In genomic region chr13:36088168-36088567, GRCm38 (mm10) we compare ENCODE assay signal across 23 mouse cellular contexts. TPM values are rescaled to one million over a fixed set of nuclear protein-coding genes. Genes with fewer than 3 reads are reported as not detected.
A peak's percentile ranks its signal among the peaks of the same experiment; 100 is the strongest.
DNase-seq lines count a peak whose midpoint lies in the region; ATAC-seq and TF ChIP-seq lines count a peak whose summit lies in the region.
"Had no signal": no experiment of that assay in that cellular context is flagged by ENCODE, and none has a peak within 500 bp of the region (broad histone marks: within the 10 kb centered on the region; RNA-seq: fewer than 3 reads in every experiment).

No protein-coding gene starts in this region.

- in situ Hi-C loops in CH12.LX (cut with MboI; ENCODE audit: low pct_ligation_motif_present, low pct_unique_long_range_greater_than_20kb, low sequenced_read_pairs) = no loop called here

- 0 out of 2 replicates have a peak overlapping the region, but pooled peaks have one; percentile 8 for H3K4me2 ChIP-seq in CH12.LX (ENCODE audit: insufficient read depth, low read depth, poor library complexity, severe bottlenecking)
- H3K4me2 ChIP-seq in hindbrain, embryonic 12.5 days (replicated peaks) = no peak overlapping the region
- H3K4me2 ChIP-seq: embryonic facial prominence, embryonic 15.5 days; heart, embryonic 11.5 days; hindbrain, embryonic 15.5 days; limb, embryonic 15.5 days; midbrain, embryonic 13.5 days; stomach, embryonic 15.5 days had no signal

- no peak overlapping the region for H3K9ac ChIP-seq in CH12.LX (ENCODE audit: insufficient read depth, low read depth)
- no peak overlapping the region for H3K9ac ChIP-seq in hindbrain, embryonic 12.5 days
- H3K9ac ChIP-seq: embryonic facial prominence, embryonic 15.5 days; hindbrain, embryonic 15.5 days; limb, embryonic 15.5 days; midbrain, embryonic 13.5 days; stomach, embryonic 15.5 days had no signal

- no peak for TF ChIP-seq RAD21 in CH12.LX (IDR thresholded peaks at IDR 0.05; ENCODE audit: low read depth, low read length)

- WGBS in hindbrain, embryonic 12.5 days = 85% methylated on average over 4 of the region's 4 CpGs

- no peaks in the 10 kb centered on the region for H3K9me3 ChIP-seq in CH12.LX (replicated peaks; ENCODE audit: low read length)
- H3K9me3 ChIP-seq in hindbrain, embryonic 12.5 days (replicated peaks) = no peaks in the 10 kb centered on the region
- H3K9me3 ChIP-seq: embryonic facial prominence, embryonic 15.5 days; forebrain, embryonic 10.5 days; hindbrain, embryonic 15.5 days; limb, embryonic 15.5 days; midbrain, embryonic 13.5 days; stomach, embryonic 15.5 days had no signal

- no peaks in the 10 kb centered on the region for H3K27me3 ChIP-seq in CH12.LX (replicated peaks)
- no peaks in the 10 kb centered on the region for H3K27me3 ChIP-seq in splenic B cell, adult 2 months (ENCODE audit: control insufficient read depth, insufficient read depth, low read length, poor library complexity, severe bottlenecking)
- no peaks in the 10 kb centered on the region for H3K27me3 ChIP-seq in hindbrain, embryonic 12.5 days
- H3K27me3 ChIP-seq: embryonic facial prominence, embryonic 15.5 days; hindbrain, embryonic 15.5 days; limb, embryonic 15.5 days; midbrain, embryonic 13.5 days; Patski; stomach, embryonic 15.5 days had no signal

- peaks cover 13 to 60% of the 10 kb centered on the region in 2 experiments for H3K36me3 ChIP-seq in CH12.LX (replicated peaks in 1 of 2; ENCODE audit: control insufficient read depth in 1 of 2, insufficient read depth in 1 of 2, low read length in 1 of 2)
- H3K36me3 ChIP-seq in splenic B cell, adult 2 months (ENCODE audit: control insufficient read depth, insufficient read depth, low read length, poor library complexity, severe bottlenecking) = peaks cover 2% of the 10 kb centered on the region; the same call in 1 of the 2 replicates
- H3K36me3 ChIP-seq in hindbrain, embryonic 12.5 days = 0 out of 2 replicates have a peak, but pooled peaks cover 3% of the 10 kb centered on the region
- H3K36me3 ChIP-seq: embryonic facial prominence, embryonic 15.5 days; stomach, embryonic 15.5 days had no signal

- no peak for TF ChIP-seq POLR2A in CH12.LX (IDR thresholded peaks at IDR 0.05; ENCODE audit: low read depth, low read length)

- DNase-seq in lung, postnatal 36 days = peak; percentile 52
- DNase-seq in lung, postnatal 10 days = no peak
- DNase-seq in CH12.LX (ENCODE audit: extremely low read depth) = peak; percentile 72
- DNase-seq in induced T-regulatory cell, adult 2 months (ENCODE audit: low read depth) = peak; percentile 35
- DNase-seq in splenic B cell, adult 2 months (ENCODE audit: low read depth, low spot score) = peak; percentile 29
- DNase-seq in ovary, postnatal 10 days (ENCODE audit: low spot score) = no peak
- DNase-seq: adrenal gland, postnatal 36 days; cerebellum, adult 8-10 months; gastrocnemius, postnatal 14 days; heart, postnatal 14 days; kidney, postnatal 4 days; retina, postnatal 1 day; right cerebral cortex, postnatal 4 days had no signal

- H3K79me2 ChIP-seq in CH12.LX (replicated peaks; ENCODE audit: control insufficient read depth, extremely low read depth, insufficient read depth, poor library complexity, severe bottlenecking) = no peaks in the 10 kb centered on the region

- H3K27ac ChIP-seq in CH12.LX (ENCODE audit: insufficient read depth, low read depth) = no peak overlapping the region
- H3K27ac ChIP-seq in hindbrain, embryonic 12.5 days = no peak overlapping the region
- H3K27ac ChIP-seq: embryonic facial prominence, embryonic 15.5 days; forebrain, embryonic 10.5 days; hindbrain, embryonic 15.5 days; limb, embryonic 15.5 days; midbrain, embryonic 13.5 days; stomach, embryonic 15.5 days had no signal

- TF ChIP-seq EP300 in CH12.LX (IDR thresholded peaks at IDR 0.05; ENCODE audit: low read length) = peak; percentile 67

- no peak overlapping the region for H3K4me3 ChIP-seq in CH12.LX (replicated peaks in 1 of 3; ENCODE audit: low read depth in 2 of 3, low read length in 2 of 3, poor library complexity in 1 of 3)
- H3K4me3 ChIP-seq in hindbrain, embryonic 12.5 days = no peak overlapping the region
- H3K4me3 ChIP-seq: embryonic facial prominence, embryonic 15.5 days; forebrain, embryonic 10.5 days; hindbrain, embryonic 15.5 days; limb, embryonic 15.5 days; midbrain, embryonic 13.5 days; myocyte; stomach, embryonic 15.5 days had no signal

- dilution Hi-C loops in CH12.LX (cut with MboI; ENCODE audit: extremely low pct_ligation_motif_present, extremely low pct_unique_long_range_greater_than_20kb, low sequenced_read_pairs) = no loop called here

- peaks cover 5 to 40% of the 10 kb centered on the region in 2 experiments; a peak in 3 of 4 replicates for H3K4me1 ChIP-seq in CH12.LX (ENCODE audit: control insufficient read depth in 1 of 2, insufficient read depth in 2 of 2)
- H3K4me1 ChIP-seq in hindbrain, embryonic 12.5 days = no peaks in the 10 kb centered on the region
- H3K4me1 ChIP-seq: embryonic facial prominence, embryonic 15.5 days; forebrain, embryonic 10.5 days; hindbrain, embryonic 15.5 days; midbrain, embryonic 13.5 days; stomach, embryonic 15.5 days had no signal

- no peak for TF ChIP-seq CTCF in CH12.LX (conservative IDR thresholded peaks at IDR 0.05 in 1 of 2, IDR thresholded peaks at IDR 0.05 in 1 of 2; ENCODE audit: low read depth in 2 of 2, low read length in 2 of 2)

- no peak for ATAC-seq in hindbrain, embryonic 12.5 days (ENCODE audit: low FRiP score)
- ATAC-seq: midbrain, embryonic 13.5 days; Patski had no signal

TF ChIP-seq in CH12.LX, 34 proteins besides CTCF, POLR2A, EP300 and RAD21:
- TF ChIP-seq JUND (conservative IDR thresholded peaks at IDR 0.05; ENCODE audit: low read depth, low read length) (no peak), CHD2 (IDR thresholded peaks at IDR 0.05; ENCODE audit: low read length) (no peak), MYC (IDR thresholded peaks at IDR 0.05; ENCODE audit: low read depth, low read length) (no peak), CHD1 (IDR thresholded peaks at IDR 0.05; ENCODE audit: low read depth, low read length) (0 out of 2 replicates have a peak, but pooled peaks have one; percentile 30), SIN3A (IDR thresholded peaks at IDR 0.05; ENCODE audit: low read length) (0 out of 2 replicates have a peak, but pooled peaks have one; percentile 17), BHLHE40 (IDR thresholded peaks at IDR 0.05; ENCODE audit: low read depth, low read length) (peak; percentile 26; the same call in 1 of the 2 replicates), UBTF (IDR thresholded peaks at IDR 0.05; ENCODE audit: low read depth, low read length) (no peak), USF1 (IDR thresholded peaks at IDR 0.05; ENCODE audit: low read depth, low read length) (no peak), TCF12 (IDR thresholded peaks at IDR 0.05; ENCODE audit: low read depth, low read length) (no peak), ETS1 (conservative IDR thresholded peaks at IDR 0.05; ENCODE audit: low read depth, low read length) (peak; percentile 48; the same call in 1 of the 2 replicates), SMC3 (IDR thresholded peaks at IDR 0.05; ENCODE audit: low read depth, low read length) (no peak), ZMIZ1 (IDR thresholded peaks at IDR 0.05; ENCODE audit: low read depth, low read length) (no peak), ZC3H11A (IDR thresholded peaks at IDR 0.05; ENCODE audit: low read depth, low read length) (no peak), IRF4 (IDR thresholded peaks at IDR 0.05; ENCODE audit: low read depth, low read length) (peak; percentile 26; the same call in 1 of the 2 replicates), PAX5 (IDR thresholded peaks at IDR 0.05; ENCODE audit: low read length) (no peak), TBP (conservative IDR thresholded peaks at IDR 0.05; ENCODE audit: low read depth, low read length) (no peak), MAFK (IDR thresholded peaks at IDR 0.05; ENCODE audit: insufficient replicate concordance, low read length) (no peak), ZKSCAN1 (IDR thresholded peaks at IDR 0.05; ENCODE audit: borderline replicate concordance, low read depth, low read length) (no peak), POLR2AphosphoS2 (IDR thresholded peaks at IDR 0.05; ENCODE audit: low read depth, low read length) (no peak), RCOR1 (conservative IDR thresholded peaks at IDR 0.05; ENCODE audit: low read depth, low read length) (no peak), E2F4 (IDR thresholded peaks at IDR 0.05; ENCODE audit: insufficient replicate concordance, low read depth, low read length) (no peak), ELF1 (IDR thresholded peaks at IDR 0.05; ENCODE audit: low read depth, low read length) (0 out of 2 replicates have a peak, but pooled peaks have one; percentile 29), MXI1 (IDR thresholded peaks at IDR 0.05; ENCODE audit: low read depth, low read length) (no peak), KAT2A (IDR thresholded peaks at IDR 0.05; ENCODE audit: insufficient replicate concordance, low read length) (no peak), USF2 (conservative IDR thresholded peaks at IDR 0.05; ENCODE audit: low read depth, low read length) (no peak), MEF2A (IDR thresholded peaks at IDR 0.05; ENCODE audit: borderline replicate concordance, low read depth, low read length) (peak; percentile 14; the same call in 1 of the 2 replicates), HCFC1 (IDR thresholded peaks at IDR 0.05; ENCODE audit: low read depth, low read length) (no peak), NRF1 (IDR thresholded peaks at IDR 0.05; ENCODE audit: low read depth, low read length) (no peak), JUN (IDR thresholded peaks at IDR 0.05; ENCODE audit: insufficient read depth, low read depth, low read length) (no peak), MAZ (IDR thresholded peaks at IDR 0.05; ENCODE audit: low read depth, low read length) (no peak), MAX (IDR thresholded peaks at IDR 0.05; ENCODE audit: low read length) (no peak), NELFE (IDR thresholded peaks at IDR 0.05; ENCODE audit: low read depth, low read length) (no peak), ZNF384 (IDR thresholded peaks at IDR 0.05; ENCODE audit: low read depth, low read length) (no peak), GABPA (IDR thresholded peaks at IDR 0.05; ENCODE audit: insufficient replicate concordance, low read depth, low read length) (no peak)
TF ChIP-seq in CH12.LX: peak in this region for 7.

RNA-seq across cellular contexts. Expression of gene Fars2, which starts 29.0 kb away (rescaled TPM):
- total RNA-seq in CH12.LX (2012; rRNA removed) (36.9 and 46.4 TPM in 2 replicates), CH12.LX (2014; rRNA removed) (29.8 and 30.2 TPM in 2 replicates)
- 38.3 and 47.7 TPM in 2 replicates for polyA plus RNA-seq in CH12.LX (2012; ENCODE audit: insufficient read length, low read depth)
- polyA plus RNA-seq in hindbrain, embryonic 12.5 days (2016; fragmentation: Nextera tagmentation; extraction: Ambion mirVana) = 27.8 and 28.9 TPM in 2 replicates

RNA-seq across cellular contexts. Expression of gene Lyrm4, which starts 29.2 kb away (rescaled TPM):
- 10.9 and 12.2 TPM in 2 replicates for total RNA-seq in CH12.LX (2012; rRNA removed)
- total RNA-seq in CH12.LX (2014; rRNA removed) = 27.0 and 28.8 TPM in 2 replicates
- polyA plus RNA-seq in CH12.LX (2012; ENCODE audit: insufficient read length, low read depth) = 24.1 and 26.3 TPM in 2 replicates
- 22.0 and 23.3 TPM in 2 replicates for polyA plus RNA-seq in hindbrain, embryonic 12.5 days (2016; fragmentation: Nextera tagmentation; extraction: Ambion mirVana)

Comparison
In these comparisons a context has a peak if more than half of its experiments do, and no peak if none do; other contexts are left out.
1. DNase-seq: peak in lung, postnatal 36 days (single experiment), CH12.LX (single experiment), induced T-regulatory cell, adult 2 months (single experiment) and splenic B cell, adult 2 months (single experiment); none in lung, postnatal 10 days (single experiment) and ovary, postnatal 10 days (single experiment).